Mouse (Mus musculus) gastrocnemius, adult 2 months (tissue): ENCODE results near the gene Cpa5. TPM values are rescaled to one million over a fixed set of nuclear protein-coding genes. Genes with fewer than 3 reads are reported as not detected.

Source experiments
- DNase-seq: peaks from one replicate; pipeline ENCODE4 v3.0.0; 2022
- H3K27ac ChIP-seq: fragments of 200-600 bp; 2 replicates; pipeline ENCODE4 v1.8.1; 2022; ENCODE audit warnings: mild to moderate bottlenecking
- H3K4me3 ChIP-seq: fragments of 200-600 bp; 2 replicates; pipeline ENCODE4 v1.8.1; 2022; ENCODE audit warnings: mild to moderate bottlenecking, moderate library complexity
- CTCF ChIP-seq: fragments of 200-600 bp; IDR thresholded peaks from 2 replicates; pipeline ENCODE4 v1.8.1; 2022; ENCODE audit warnings: antibody characterized with exemption, mild to moderate bottlenecking, moderate library complexity
- intact Hi-C: fragments of 180-260 bp; cut with DNase I; formaldehyde crosslinking; loops from one replicate; pipeline ENCODE4 v1.15.1; 2025
- long read RNA-seq, 2 experiments: library from polyadenylated mRNA; stranded (forward); transcript quantifications; one replicate each; pipeline ENCODE4 v2.0.0; 2021
- total RNA-seq, 2 experiments: library from RNA; stranded (reverse); gene quantifications; 2 replicates each; pipeline ENCODE4 v1.2.3; 2021

Cpa5 gene
- not detected for total RNA-seq
- long read RNA-seq, experiment 1 = 0 reads
- long read RNA-seq, experiment 2 = 0 reads

- no peak within 1 kb of the TSS for H3K27ac ChIP-seq
Observed at GRCm38 (mm10) chr6:30610710-30611109, at the start of gene Cpa5. TSS of gene Cpa5 (plus strand) at chr6:30611010.

GRCm38 (mm10) chr6:30562132-30562531 is 48.7 kb upstream of the Cpa5 start:
- no peak for TF ChIP-seq CTCF
- intact Hi-C loops = no loop called here
- no peak overlapping the region for H3K27ac ChIP-seq

More at GRCm38 (mm10) chr6:30610710-30611109, at the start of gene Cpa5:
- no peak for TF ChIP-seq CTCF
- DNase-seq = no peak
- intact Hi-C loops = no loop called here
- no peak within 1 kb of the TSS for H3K4me3 ChIP-seq

GRCm38 (mm10) chr6:30563575-30563974 is 47.2 kb upstream of the Cpa5 start:
- intact Hi-C loops = no loop called here
- H3K4me3 ChIP-seq = no peak overlapping the region
- H3K27ac ChIP-seq = no peak overlapping the region
- TF ChIP-seq CTCF = no peak
- no peak for DNase-seq

More at GRCm38 (mm10) chr6:30562132-30562531, 48.7 kb upstream of the Cpa5 start:
- no peak overlapping the region for H3K4me3 ChIP-seq
- DNase-seq = no peak

- intact Hi-C loops = no loop called here
- TF ChIP-seq CTCF = no peak
- no peak for DNase-seq
Observed at GRCm38 (mm10) chr6:30564051-30564450, 46.8 kb upstream of the Cpa5 start.

GRCm38 (mm10) chr6:30568069-30568468 is 42.7 kb upstream of the Cpa5 start, which contains the start of gene Cpa4:
TSS of gene Cpa4 (plus strand) at chr6:30568369.
- no peak for TF ChIP-seq CTCF
- Histone ChIP-seq H3K4me3 (no peak within 1 kb of the TSS), H3K27ac (no peak within 1 kb of the TSS)
- intact Hi-C loops = no loop called here
- no peak for DNase-seq

More at GRCm38 (mm10) chr6:30564051-30564450, 46.8 kb upstream of the Cpa5 start:
- no peak overlapping the region for H3K4me3 ChIP-seq
- no peak overlapping the region for H3K27ac ChIP-seq

- no peak overlapping the region for H3K27ac ChIP-seq
Observed at GRCm38 (mm10) chr6:30569331-30569730, 41.5 kb upstream of the Cpa5 start.

GRCm38 (mm10) chr6:30570012-30570411 is 40.8 kb upstream of the Cpa5 start:
- DNase-seq = no peak
- Histone ChIP-seq H3K27ac (no peak overlapping the region), H3K4me3 (no peak overlapping the region)
- no peak for TF ChIP-seq CTCF
- intact Hi-C loops = no loop called here

More at GRCm38 (mm10) chr6:30569331-30569730, 41.5 kb upstream of the Cpa5 start:
- no peak for DNase-seq
- intact Hi-C loops = no loop called here
- H3K4me3 ChIP-seq = no peak overlapping the region
- no peak for TF ChIP-seq CTCF

GRCm38 (mm10) chr6:30572456-30573311 is 38.1 kb upstream of the Cpa5 start:
- peak overlapping the region; percentile 3; the same call in 1 of the 2 replicates for H3K4me3 ChIP-seq
- intact Hi-C loops = no loop called here
- no peak for TF ChIP-seq CTCF
- peak overlapping the region; percentile 32 for H3K27ac ChIP-seq
- no peak for DNase-seq

GRCm38 (mm10) chr6:30573380-30573779 is 37.4 kb upstream of the Cpa5 start:
- no peak for TF ChIP-seq CTCF
- Histone ChIP-seq H3K4me3 (no peak overlapping the region), H3K27ac (no peak overlapping the region)
- DNase-seq = no peak
- intact Hi-C loops = no loop called here

- Histone ChIP-seq H3K27ac (no peak overlapping the region), H3K4me3 (no peak overlapping the region)
- intact Hi-C loops = no loop called here
- TF ChIP-seq CTCF = no peak
- no peak for DNase-seq
Observed at GRCm38 (mm10) chr6:30574945-30575344, 35.9 kb upstream of the Cpa5 start.

- no peak for TF ChIP-seq CTCF
- no peak overlapping the region for H3K4me3 ChIP-seq
- no peak overlapping the region for H3K27ac ChIP-seq
- no peak for DNase-seq
- intact Hi-C loops = no loop called here
Observed at GRCm38 (mm10) chr6:30576477-30577203, 34.2 kb upstream of the Cpa5 start.

GRCm38 (mm10) chr6:30579961-30580840 is 30.6 kb upstream of the Cpa5 start:
- no peak for DNase-seq
- TF ChIP-seq CTCF = no peak
- H3K27ac ChIP-seq = no peak overlapping the region
- intact Hi-C loops = no loop called here
- no peak overlapping the region for H3K4me3 ChIP-seq
